Mouse (Mus musculus): ENCODE data around the gene Slc24a3. TPM values are rescaled to one million over a fixed set of nuclear protein-coding genes. Genes with fewer than 3 reads are reported as not detected.

Gene Slc24a3
- total RNA-seq, 1 experiment, result 0.98 TPM

GRCm38 (mm10) chr2:145571943-145572342 is 404.4 kb downstream of the Slc24a3 start:
- H3K36me3 ChIP-seq (ENCODE audit: control insufficient read depth, insufficient read depth, low read length, poor library complexity, severe bottlenecking), result no peaks in the 10 kb centered on the region
- in situ Hi-C loops (cut with MboI; ENCODE audit: low sequenced_read_pairs in 2 of 2, unreplicated experiment in 2 of 2), result no loop called here
- no peak for TF ChIP-seq ZNF384 (IDR thresholded peaks at IDR 0.05; ENCODE audit: low read depth, low read length)
- no peak for TF ChIP-seq CHD2 (IDR thresholded peaks at IDR 0.05; ENCODE audit: low read depth, low read length)
- TF ChIP-seq MAFK (IDR thresholded peaks at IDR 0.05; ENCODE audit: insufficient read depth, low read depth, low read length), result no peak
- no peak for TF ChIP-seq HCFC1 (IDR thresholded peaks at IDR 0.05; ENCODE audit: borderline replicate concordance, insufficient read depth, low read length)
- TF ChIP-seq ZC3H11A (IDR thresholded peaks at IDR 0.05; ENCODE audit: borderline replicate concordance, low read depth, low read length), result no peak
- no peak overlapping the region for H3K4me3 ChIP-seq (ENCODE audit: insufficient read depth in 1 of 2, low read depth in 1 of 2, low read length in 2 of 2, poor library complexity in 1 of 2, severe bottlenecking in 1 of 2)
- H3K9ac ChIP-seq (ENCODE audit: insufficient read depth, low read depth, low read length, poor library complexity, severe bottlenecking), result no peak overlapping the region
- H3K4me1 ChIP-seq (ENCODE audit: control insufficient read depth in 2 of 2, insufficient read depth in 2 of 2, low read length in 2 of 2, poor library complexity in 1 of 2), result no peaks in the 10 kb centered on the region
- no peak for DNase-seq (ENCODE audit: low read depth, low spot score)
- H3K9me3 ChIP-seq (ENCODE audit: control insufficient read depth, insufficient read depth, low read depth, low read length), result no peaks in the 10 kb centered on the region
- H3K27ac ChIP-seq (ENCODE audit: insufficient read depth, low read depth, low read length, poor library complexity, severe bottlenecking), result no peak overlapping the region

GRCm38 (mm10) chr2:145574148-145574547 is 406.6 kb downstream of the Slc24a3 start:
- DNase-seq (ENCODE audit: low read depth, low spot score), result no peak
- Histone ChIP-seq H3K36me3 (ENCODE audit: control insufficient read depth, insufficient read depth, low read length, poor library complexity, severe bottlenecking) (no peaks in the 10 kb centered on the region), H3K27ac (ENCODE audit: insufficient read depth, low read depth, low read length, poor library complexity, severe bottlenecking) (no peak overlapping the region), H3K9ac (ENCODE audit: insufficient read depth, low read depth, low read length, poor library complexity, severe bottlenecking) (no peak overlapping the region), H3K9me3 (ENCODE audit: control insufficient read depth, insufficient read depth, low read depth, low read length) (no peaks in the 10 kb centered on the region), H3K4me3 (ENCODE audit: insufficient read depth in 1 of 2, low read depth in 1 of 2, low read length in 2 of 2, poor library complexity in 1 of 2, severe bottlenecking in 1 of 2) (no peak overlapping the region), H3K4me1 (ENCODE audit: control insufficient read depth in 2 of 2, insufficient read depth in 2 of 2, low read length in 2 of 2, poor library complexity in 1 of 2) (no peaks in the 10 kb centered on the region)
- in situ Hi-C loops (cut with MboI; ENCODE audit: low sequenced_read_pairs in 2 of 2, unreplicated experiment in 2 of 2), result no loop called here
- TF ChIP-seq ZNF384 (IDR thresholded peaks at IDR 0.05; ENCODE audit: low read depth, low read length) (no peak), MAFK (IDR thresholded peaks at IDR 0.05; ENCODE audit: insufficient read depth, low read depth, low read length) (no peak), HCFC1 (IDR thresholded peaks at IDR 0.05; ENCODE audit: borderline replicate concordance, insufficient read depth, low read length) (no peak), ZC3H11A (IDR thresholded peaks at IDR 0.05; ENCODE audit: borderline replicate concordance, low read depth, low read length) (no peak), CHD2 (IDR thresholded peaks at IDR 0.05; ENCODE audit: low read depth, low read length) (no peak)

- Histone ChIP-seq H3K27ac (ENCODE audit: insufficient read depth, low read depth, low read length, poor library complexity, severe bottlenecking) (no peak overlapping the region), H3K9me3 (ENCODE audit: control insufficient read depth, insufficient read depth, low read depth, low read length) (no peaks in the 10 kb centered on the region), H3K4me1 (ENCODE audit: control insufficient read depth in 2 of 2, insufficient read depth in 2 of 2, low read length in 2 of 2, poor library complexity in 1 of 2) (no peaks in the 10 kb centered on the region), H3K9ac (ENCODE audit: insufficient read depth, low read depth, low read length, poor library complexity, severe bottlenecking) (no peak overlapping the region), H3K4me3 (ENCODE audit: insufficient read depth in 1 of 2, low read depth in 1 of 2, low read length in 2 of 2, poor library complexity in 1 of 2, severe bottlenecking in 1 of 2) (no peak overlapping the region), H3K36me3 (ENCODE audit: control insufficient read depth, insufficient read depth, low read length, poor library complexity, severe bottlenecking) (no peaks in the 10 kb centered on the region)
- TF ChIP-seq HCFC1 (IDR thresholded peaks at IDR 0.05; ENCODE audit: borderline replicate concordance, insufficient read depth, low read length) (no peak), CHD2 (IDR thresholded peaks at IDR 0.05; ENCODE audit: low read depth, low read length) (no peak)
- in situ Hi-C loops (cut with MboI; ENCODE audit: low sequenced_read_pairs in 2 of 2, unreplicated experiment in 2 of 2), result no loop called here
- DNase-seq (ENCODE audit: low read depth, low spot score), result no peak
These were observed 415.5 kb downstream of the Slc24a3 start for GRCm38 (mm10) chr2:145583103-145583502.

GRCm38 (mm10) chr2:145585437-145585836 is 417.9 kb downstream of the Slc24a3 start:
- Histone ChIP-seq H3K9ac (ENCODE audit: insufficient read depth, low read depth, low read length, poor library complexity, severe bottlenecking) (no peak overlapping the region), H3K4me3 (ENCODE audit: insufficient read depth in 1 of 2, low read depth in 1 of 2, low read length in 2 of 2, poor library complexity in 1 of 2, severe bottlenecking in 1 of 2) (no peak overlapping the region), H3K9me3 (ENCODE audit: control insufficient read depth, insufficient read depth, low read depth, low read length) (no peaks in the 10 kb centered on the region), H3K27ac (ENCODE audit: insufficient read depth, low read depth, low read length, poor library complexity, severe bottlenecking) (no peak overlapping the region), H3K4me1 (ENCODE audit: control insufficient read depth in 2 of 2, insufficient read depth in 2 of 2, low read length in 2 of 2, poor library complexity in 1 of 2) (no peaks in the 10 kb centered on the region), H3K36me3 (ENCODE audit: control insufficient read depth, insufficient read depth, low read length, poor library complexity, severe bottlenecking) (no peaks in the 10 kb centered on the region)
- in situ Hi-C loops (cut with MboI; ENCODE audit: low sequenced_read_pairs in 2 of 2, unreplicated experiment in 2 of 2), result no loop called here
- no peak for DNase-seq (ENCODE audit: low read depth, low spot score)
- TF ChIP-seq ZNF384 (IDR thresholded peaks at IDR 0.05; ENCODE audit: low read depth, low read length) (no peak), CHD2 (IDR thresholded peaks at IDR 0.05; ENCODE audit: low read depth, low read length) (no peak), HCFC1 (IDR thresholded peaks at IDR 0.05; ENCODE audit: borderline replicate concordance, insufficient read depth, low read length) (no peak), ZC3H11A (IDR thresholded peaks at IDR 0.05; ENCODE audit: borderline replicate concordance, low read depth, low read length) (no peak), MAFK (IDR thresholded peaks at IDR 0.05; ENCODE audit: insufficient read depth, low read depth, low read length) (no peak)
